Mouse (Mus musculus): ENCODE data around the gene 2610008E11Rik.

DNA sequence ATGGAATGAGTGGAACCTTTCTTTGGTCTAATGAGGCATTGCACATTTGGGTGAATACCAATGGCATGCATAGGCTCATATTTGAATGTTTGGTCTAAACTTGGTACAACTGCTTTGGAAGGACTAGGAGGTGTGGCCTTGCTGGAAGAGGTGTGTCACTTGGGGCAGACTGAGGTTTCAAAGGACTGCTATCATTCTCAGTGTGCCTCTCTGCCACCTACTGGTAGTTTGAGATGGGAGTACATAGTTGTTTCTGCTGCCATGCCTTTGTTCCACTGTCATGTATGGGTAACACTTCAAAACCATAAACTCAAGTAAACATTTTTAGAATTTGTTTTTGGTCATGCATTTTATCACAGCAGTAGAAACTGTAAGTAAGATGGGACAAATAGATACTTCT, 5.7 kb downstream of the 2610008E11Rik start:
- no peak for TF ChIP-seq CTCF (IDR thresholded peaks at IDR 0.05; ENCODE audit: borderline replicate concordance, insufficient read depth, low read length)
- no peak for TF ChIP-seq POLR2A (IDR thresholded peaks at IDR 0.05; ENCODE audit: low read depth, low read length)
